Mouse (Mus musculus): ENCODE results near the gene Ceacam2.
"Not testable (repeated sequence)": the region's sequence is repeated elsewhere in the genome, so short reads cannot be mapped to it uniquely, and the experiment has no call there.

The Ceacam2 gene

GRCm38 (mm10) chr7:25539376-25539907 is at the start of gene Ceacam2:
Gene Ceacam2, minus strand, starts transcription at chr7:25539857.
- not testable (repeated sequence) for DNase-seq (ENCODE audit: inconsistent age in 2 of 2, low spot score in 1 of 2)

- no peak for DNase-seq (ENCODE audit: inconsistent age in 2 of 2, low spot score in 1 of 2)
Measured at GRCm38 (mm10) chr7:25585351-25586204, 45.9 kb upstream of the Ceacam2 start.

- no peak for DNase-seq (ENCODE audit: inconsistent age in 2 of 2, low spot score in 1 of 2)
Measured at GRCm38 (mm10) chr7:25584651-25585050, 45.0 kb upstream of the Ceacam2 start.

GRCm38 (mm10) chr7:25582301-25582810 is 42.7 kb upstream of the Ceacam2 start:
- no peak for DNase-seq (ENCODE audit: inconsistent age in 2 of 2, low spot score in 1 of 2)

GRCm38 (mm10) chr7:25579441-25579840 is 39.8 kb upstream of the Ceacam2 start:
- DNase-seq (ENCODE audit: inconsistent age in 2 of 2, low spot score in 1 of 2): no peak

- not testable (repeated sequence) for DNase-seq (ENCODE audit: inconsistent age in 2 of 2, low spot score in 1 of 2)
Measured at GRCm38 (mm10) chr7:25576793-25577437, 37.3 kb upstream of the Ceacam2 start.

- DNase-seq (ENCODE audit: inconsistent age in 2 of 2, low spot score in 1 of 2): not testable (repeated sequence)
Measured at GRCm38 (mm10) chr7:25576308-25576707, 36.7 kb upstream of the Ceacam2 start.

- no peak for DNase-seq (ENCODE audit: inconsistent age in 2 of 2, low spot score in 1 of 2)
Measured at GRCm38 (mm10) chr7:25575870-25576269, 36.2 kb upstream of the Ceacam2 start.

GRCm38 (mm10) chr7:25575105-25575504 is 35.4 kb upstream of the Ceacam2 start:
- DNase-seq (ENCODE audit: inconsistent age in 2 of 2, low spot score in 1 of 2): no peak

GRCm38 (mm10) chr7:25573806-25574205 is 34.1 kb upstream of the Ceacam2 start:
- not testable (repeated sequence) for DNase-seq (ENCODE audit: inconsistent age in 2 of 2, low spot score in 1 of 2)

GRCm38 (mm10) chr7:25568721-25569120 is 29.1 kb upstream of the Ceacam2 start:
- DNase-seq (ENCODE audit: inconsistent age in 2 of 2, low spot score in 1 of 2): no peak

- peak in 1 of 2 experiments; percentile 59 for DNase-seq (ENCODE audit: inconsistent age in 2 of 2, low spot score in 1 of 2)
Measured at GRCm38 (mm10) chr7:25541464-25541863, 1.8 kb upstream of the Ceacam2 start.

GRCm38 (mm10) chr7:25539954-25540353 is 297 bp upstream of the Ceacam2 start:
- not testable (repeated sequence) for DNase-seq (ENCODE audit: inconsistent age in 2 of 2, low spot score in 1 of 2)

- DNase-seq (ENCODE audit: inconsistent age in 2 of 2, low spot score in 1 of 2): no peak
Measured at GRCm38 (mm10) chr7:25530837-25531236, 8.8 kb downstream of the Ceacam2 start.

GRCm38 (mm10) chr7:25516070-25516777 is 23.4 kb downstream of the Ceacam2 start:
- DNase-seq (ENCODE audit: inconsistent age in 2 of 2, low spot score in 1 of 2): peak in 1 of 2 experiments; percentile 33

- not testable (repeated sequence) for DNase-seq (ENCODE audit: inconsistent age in 2 of 2, low spot score in 1 of 2)
Measured at GRCm38 (mm10) chr7:25515667-25516066, 24.0 kb downstream of the Ceacam2 start.

- DNase-seq (ENCODE audit: inconsistent age in 2 of 2, low spot score in 1 of 2): no peak
Measured at GRCm38 (mm10) chr7:25509925-25510324, 29.7 kb downstream of the Ceacam2 start.

GRCm38 (mm10) chr7:25494649-25495048 is 45.0 kb downstream of the Ceacam2 start:
- DNase-seq (ENCODE audit: inconsistent age in 2 of 2, low spot score in 1 of 2): no peak

GRCm38 (mm10) chr7:25490698-25491097 is 49.0 kb downstream of the Ceacam2 start:
- not testable (repeated sequence) for DNase-seq (ENCODE audit: inconsistent age in 2 of 2, low spot score in 1 of 2)

GRCm38 (mm10) chr7:25489382-25489781 is 50.3 kb downstream of the Ceacam2 start:
- DNase-seq (ENCODE audit: inconsistent age in 2 of 2, low spot score in 1 of 2): not testable (repeated sequence)

- DNase-seq (ENCODE audit: inconsistent age in 2 of 2, low spot score in 1 of 2): peak in 1 of 2 experiments; percentile 72
Measured at GRCm38 (mm10) chr7:25486186-25486585, 53.5 kb downstream of the Ceacam2 start.

Measured in adrenal gland, adult (tissue).